Mouse (Mus musculus) midbrain, embryonic 15.5 days (tissue): ENCODE results near the gene Dyrk1b. TPM values are rescaled to one million over a fixed set of nuclear protein-coding genes. Genes with fewer than 3 reads are reported as not detected.
"Not testable (repeated sequence)": the region's sequence is repeated elsewhere in the genome, so short reads cannot be mapped to it uniquely, and the experiment has no call there.

Source experiments
- ATAC-seq: fragments of 200-750 bp; cut with Nextera tagmentation; replicated peaks from 2 replicates; pipeline ENCODE4 v1.8.0; 2017; ENCODE audit warnings: moderate TSS enrichment
- H3K27ac ChIP-seq: fragments of 300-500 bp; sonication (generic); 2 replicates; pipeline ENCODE4 v1.5.1; 2015; ENCODE audit warnings: mild to moderate bottlenecking, inconsistent platforms
- H3K27me3 ChIP-seq: fragments of 300-500 bp; sonication (generic); replicated peaks from 2 replicates; pipeline ENCODE4 v1.6.1; 2015; ENCODE audit warnings: inconsistent platforms
- H3K36me3 ChIP-seq: fragments of 300-500 bp; sonication (generic); replicated peaks from 2 replicates; pipeline ENCODE4 v1.6.1; 2015; ENCODE audit warnings: inconsistent platforms
- H3K4me1 ChIP-seq: fragments of 300-500 bp; sonication (generic); 2 replicates; pipeline ENCODE4 v1.6.1; 2015; ENCODE audit warnings: inconsistent platforms
- H3K4me2 ChIP-seq: fragments of 300-500 bp; sonication (generic); 2 replicates; pipeline ENCODE4 v1.6.1; 2015; ENCODE audit warnings: inconsistent platforms, mild to moderate bottlenecking, moderate library complexity
- H3K4me3 ChIP-seq: fragments of 300-500 bp; sonication (generic); 2 replicates; pipeline ENCODE4 v1.5.1; 2015; ENCODE audit warnings: mild to moderate bottlenecking, inconsistent platforms
- H3K9ac ChIP-seq: fragments of 300-500 bp; sonication (generic); 2 replicates; pipeline ENCODE4 v1.6.1; 2015; ENCODE audit warnings: mild to moderate bottlenecking, inconsistent platforms
- H3K9me3 ChIP-seq: fragments of 300-500 bp; sonication (generic); 2 replicates; pipeline ENCODE4 v1.6.1; 2016; ENCODE audit warnings: inconsistent platforms
- WGBS: fragments of 180-500 bp; shearing (Covaris S2); methylation state at CpG from one replicate; pipeline ENCODE4 v1.1.7; 2015; ENCODE audit warnings: mixed read lengths; 5-methylcytosine and 5-hydroxymethylcytosine counted together
- polyA plus RNA-seq: library from polyadenylated mRNA; unstranded; fragments of >200 nt; fragmentation: Nextera tagmentation; extraction: Ambion mirVana; gene quantifications from 2 replicates; pipeline ENCODE4 v1.2.1, GENCODE M21; 2015

Gene Dyrk1b
- polyA plus RNA-seq, 1 experiment from 2014 or later = 16.3 TPM

DNA sequence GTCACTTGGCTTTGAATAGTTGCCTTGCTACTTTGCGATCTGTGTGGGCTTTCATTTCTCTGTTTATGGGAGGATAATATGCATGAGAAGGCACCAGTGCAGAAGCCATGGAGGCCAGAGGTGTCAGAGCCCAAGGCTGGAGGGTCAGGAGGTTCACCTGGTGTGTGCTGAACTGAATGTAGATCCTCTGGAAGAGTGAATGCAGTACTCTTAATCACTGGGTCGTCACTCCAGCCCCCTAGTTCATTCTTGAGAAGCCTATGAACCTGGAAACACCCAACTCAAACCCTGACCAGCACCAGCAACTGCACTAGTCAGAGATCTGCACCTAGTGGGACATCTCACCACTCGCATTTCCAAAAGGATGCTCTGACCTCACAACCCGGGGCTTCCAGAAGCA, 19.8 kb downstream of the Dyrk1b start:
- WGBS = 82% methylated on average over 4 of the region's 4 CpGs
- Histone ChIP-seq H3K4me1 (no peaks in the 10 kb centered on the region), H3K9me3 (no peaks in the 10 kb centered on the region), H3K27ac (no peak overlapping the region), H3K27me3 (no peaks in the 10 kb centered on the region), H3K36me3 (peaks cover 2% of the 10 kb centered on the region; the same call in 1 of the 2 replicates), H3K9ac (no peak overlapping the region), H3K4me2 (no peak overlapping the region), H3K4me3 (no peak overlapping the region)
- no peak for ATAC-seq

DNA sequence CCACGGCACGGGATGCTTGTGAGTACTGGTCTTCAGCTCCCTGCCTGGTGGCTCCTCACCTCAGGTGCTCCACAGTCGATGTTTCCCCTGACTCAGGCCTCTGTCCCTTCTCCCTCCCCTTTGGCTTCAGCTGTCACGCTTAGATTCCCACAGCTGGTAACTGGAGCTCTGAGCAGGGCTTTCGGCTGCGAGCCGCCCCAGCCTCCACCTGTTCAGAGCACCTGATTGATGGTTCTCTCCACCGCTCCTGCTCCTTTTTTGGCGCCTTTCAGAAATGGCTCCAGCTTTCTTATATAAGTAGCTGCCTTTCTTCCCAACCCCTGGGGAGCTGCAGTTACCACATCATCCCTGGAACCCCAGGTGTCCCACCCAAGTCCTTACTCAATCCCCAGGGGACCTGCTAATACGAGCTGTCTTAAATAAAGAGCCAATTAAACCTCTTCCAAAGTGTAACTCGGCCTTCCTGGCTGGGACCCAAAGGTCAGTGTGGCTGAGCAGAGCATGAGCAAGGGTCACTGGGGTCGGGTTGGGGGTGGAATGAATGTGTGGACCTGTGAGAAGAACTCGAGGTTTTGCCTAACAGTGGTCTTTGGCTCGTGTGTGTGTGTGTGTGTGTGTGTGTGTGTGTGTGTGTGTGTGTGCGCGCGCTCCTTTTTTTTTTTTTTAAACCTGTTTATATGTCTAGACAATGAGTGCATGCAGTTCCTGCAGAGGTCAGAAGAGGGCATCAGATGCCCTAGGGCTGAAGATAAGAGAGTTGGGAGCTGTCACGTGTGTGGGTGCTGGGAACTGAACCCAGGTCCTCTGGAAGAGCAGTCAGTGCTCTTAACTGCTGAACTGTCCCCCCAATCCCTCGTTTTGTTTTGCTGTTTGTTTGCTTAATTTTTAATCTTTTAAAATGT, 24.2 kb downstream of the Dyrk1b start:
- Histone ChIP-seq H3K36me3 (no peaks in the 10 kb centered on the region), H3K9me3 (no peaks in the 10 kb centered on the region), H3K27me3 (no peaks in the 10 kb centered on the region), H3K4me3 (no peak overlapping the region), H3K27ac (no peak overlapping the region), H3K4me1 (peaks cover 2% of the 10 kb centered on the region; the same call in 1 of the 2 replicates), H3K4me2 (no peak overlapping the region), H3K9ac (no peak overlapping the region)
- ATAC-seq = no peak
- WGBS = 63% methylated on average over 17 of the region's 19 CpGs

DNA sequence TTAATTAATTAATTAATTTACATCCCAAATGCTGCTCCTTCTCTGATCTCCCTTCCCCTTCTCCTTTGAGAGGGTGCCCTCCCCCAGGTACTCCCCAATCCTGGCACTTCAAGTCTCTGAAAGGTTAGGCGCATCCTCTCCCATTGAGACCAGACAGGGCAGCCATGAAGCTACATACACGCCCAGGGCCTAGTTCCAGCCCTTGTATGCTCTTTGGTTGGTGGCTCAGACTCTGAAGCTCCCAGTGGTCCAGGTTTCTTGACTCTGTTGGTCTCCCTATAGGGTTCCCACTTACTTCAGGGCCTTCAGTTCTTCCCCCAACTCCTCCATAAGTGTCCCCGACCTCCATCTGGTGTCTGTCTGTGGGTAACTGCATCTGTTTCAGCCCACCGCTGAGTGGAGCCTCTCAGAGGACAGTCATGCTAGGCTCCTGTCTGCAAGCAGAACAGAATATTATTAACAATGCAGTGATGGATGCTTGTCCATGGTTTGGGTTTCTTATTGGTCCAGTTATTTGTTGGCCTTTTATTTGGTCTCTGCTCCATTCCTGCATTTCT, 26.9 kb downstream of the Dyrk1b start:
- H3K36me3 ChIP-seq = no peaks in the 10 kb centered on the region
- no peaks in the 10 kb centered on the region for H3K9me3 ChIP-seq
- peaks cover 4% of the 10 kb centered on the region; the same call in 1 of the 2 replicates for H3K4me1 ChIP-seq
- H3K9ac ChIP-seq = no peak overlapping the region
- H3K27ac ChIP-seq = no peak overlapping the region
- 75% methylated on average over 4 of the region's 4 CpGs for WGBS
- no peaks in the 10 kb centered on the region for H3K27me3 ChIP-seq
- no peak for ATAC-seq
- H3K4me2 ChIP-seq = no peak overlapping the region
- H3K4me3 ChIP-seq = no peak overlapping the region

DNA sequence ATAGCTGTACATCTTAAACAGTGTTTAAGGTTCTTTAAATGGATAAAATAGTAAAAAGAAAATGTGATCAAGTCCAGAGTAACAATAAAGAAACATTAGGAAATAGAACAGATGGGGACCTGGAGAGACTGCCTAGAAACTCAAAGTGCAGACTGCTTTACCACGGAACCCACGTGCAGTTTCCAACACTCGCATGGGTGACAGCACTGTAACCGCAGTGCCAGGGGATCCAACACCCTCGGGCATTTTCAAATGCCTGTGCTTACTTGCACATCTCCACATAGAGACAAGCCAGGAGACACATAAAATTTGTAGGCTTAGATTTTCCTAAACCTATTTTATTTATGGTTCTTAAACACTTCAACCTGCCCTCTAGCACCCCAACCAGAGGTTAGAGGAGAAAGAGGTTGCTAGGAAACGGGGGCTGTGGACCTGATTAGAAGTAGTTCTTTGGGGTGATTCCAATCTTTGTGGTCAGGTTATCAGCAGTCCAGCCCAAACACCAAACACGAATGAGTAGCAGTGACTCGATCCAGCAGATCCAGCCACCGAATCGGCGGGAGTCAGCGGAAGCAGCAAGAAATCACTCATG, 29.2 kb downstream of the Dyrk1b start:
- peak; percentile 14; the same call in 1 of the 2 replicates for ATAC-seq
- H3K27ac ChIP-seq = 0 out of 2 replicates have a peak overlapping the region, but pooled peaks have one; percentile 49
- H3K4me3 ChIP-seq = peak overlapping the region; percentile 31
- H3K4me1 ChIP-seq = peaks cover 4% of the 10 kb centered on the region; the same call in 1 of the 2 replicates
- no peaks in the 10 kb centered on the region for H3K9me3 ChIP-seq
- peak overlapping the region; percentile 54 for H3K4me2 ChIP-seq
- peak overlapping the region; percentile 34 for H3K9ac ChIP-seq
- WGBS = 44% methylated on average over 12 of the region's 12 CpGs
- no peaks in the 10 kb centered on the region for H3K36me3 ChIP-seq
- H3K27me3 ChIP-seq = no peaks in the 10 kb centered on the region

DNA sequence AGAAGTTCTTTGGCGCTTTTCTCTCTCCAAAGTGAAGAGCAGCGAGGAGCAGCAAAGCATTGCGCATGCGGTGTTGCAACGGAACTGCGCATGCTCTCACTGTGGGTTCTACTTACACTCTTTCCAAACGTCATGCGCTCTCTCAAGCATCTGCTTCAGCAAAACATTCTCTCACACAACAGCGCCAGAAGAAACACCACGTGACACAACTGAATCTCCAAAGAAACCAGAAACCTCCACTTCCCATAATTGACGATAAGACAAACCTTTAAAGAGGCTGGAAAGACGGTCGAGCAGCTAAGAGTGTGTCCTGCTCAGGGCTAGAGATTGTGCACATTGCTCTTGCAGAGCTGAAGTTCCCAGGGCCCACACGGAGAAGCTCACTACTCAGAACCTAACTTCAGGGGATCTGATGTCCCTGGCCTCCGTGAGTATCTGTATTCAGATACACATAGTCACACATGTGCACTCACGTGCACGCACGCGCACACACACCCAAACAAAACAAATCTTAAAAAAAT, 29.8 kb downstream of the Dyrk1b start:
- peak overlapping the region; percentile 34; the same call in 1 of the 2 replicates for H3K9ac ChIP-seq
- H3K9me3 ChIP-seq = no peaks in the 10 kb centered on the region
- WGBS = 60% methylated on average over 19 of the region's 19 CpGs
- no peaks in the 10 kb centered on the region for H3K36me3 ChIP-seq
- no peaks in the 10 kb centered on the region for H3K27me3 ChIP-seq
- H3K4me2 ChIP-seq = peak overlapping the region; percentile 54
- H3K27ac ChIP-seq = peak overlapping the region; percentile 53; the same call in 1 of the 2 replicates
- peak; percentile 45; the same call in 1 of the 2 replicates for ATAC-seq
- peak overlapping the region; percentile 31 for H3K4me3 ChIP-seq
- H3K4me1 ChIP-seq = peaks cover 4% of the 10 kb centered on the region; the same call in 1 of the 2 replicates

DNA sequence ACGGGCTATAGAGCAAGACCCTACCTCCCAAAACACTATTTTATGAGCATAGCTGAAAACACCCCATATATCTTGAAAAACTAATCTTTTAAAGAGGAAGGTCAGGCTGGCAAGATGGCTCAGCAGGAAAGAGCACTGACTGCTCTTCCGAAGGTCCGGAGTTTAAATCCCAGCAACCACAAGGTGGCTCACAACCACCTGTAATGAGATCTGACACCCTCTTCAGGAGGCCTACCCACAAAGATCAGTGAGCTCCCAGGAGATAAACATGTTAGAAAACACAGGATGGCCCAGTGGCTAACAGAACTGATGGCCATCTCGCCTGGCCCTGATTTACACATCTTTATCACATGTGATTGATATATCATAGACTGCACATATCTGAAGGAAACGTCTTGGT, 31.5 kb downstream of the Dyrk1b start:
- Histone ChIP-seq H3K4me3 (no peak overlapping the region), H3K4me2 (no peak overlapping the region), H3K4me1 (peaks cover 4% of the 10 kb centered on the region; the same call in 1 of the 2 replicates), H3K9me3 (no peaks in the 10 kb centered on the region), H3K36me3 (no peaks in the 10 kb centered on the region), H3K27ac (no peak overlapping the region), H3K27me3 (no peaks in the 10 kb centered on the region), H3K9ac (no peak overlapping the region)
- 52% methylated on average over 5 of the region's 5 CpGs for WGBS
- no peak for ATAC-seq

DNA sequence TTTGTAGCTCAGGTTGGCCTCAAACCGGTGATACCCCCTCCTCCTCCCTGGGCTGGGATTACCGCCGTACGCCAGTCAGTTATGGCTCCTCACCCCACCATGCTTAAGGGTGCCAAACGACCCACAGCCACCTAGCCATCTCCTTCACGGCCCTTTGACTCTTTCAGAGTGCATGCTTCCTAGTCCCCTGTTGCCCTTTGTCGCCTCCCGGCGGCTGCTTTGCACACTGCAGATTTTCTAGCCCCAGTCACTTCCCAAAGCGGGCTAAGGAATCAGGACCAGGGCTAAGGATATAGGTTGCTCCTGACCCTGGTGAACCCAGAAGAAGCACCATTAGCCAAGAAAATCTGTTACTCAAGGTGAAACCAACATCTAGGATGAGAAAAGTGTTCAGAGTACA, 34.9 kb downstream of the Dyrk1b start:
- Histone ChIP-seq H3K27me3 (no peaks in the 10 kb centered on the region), H3K4me2 (no peak overlapping the region), H3K4me1 (no peaks in the 10 kb centered on the region), H3K36me3 (no peaks in the 10 kb centered on the region), H3K9me3 (no peaks in the 10 kb centered on the region), H3K9ac (no peak overlapping the region), H3K27ac (no peak overlapping the region), H3K4me3 (no peak overlapping the region)
- ATAC-seq = no peak
- WGBS = 44% methylated on average over 10 of the region's 10 CpGs

DNA sequence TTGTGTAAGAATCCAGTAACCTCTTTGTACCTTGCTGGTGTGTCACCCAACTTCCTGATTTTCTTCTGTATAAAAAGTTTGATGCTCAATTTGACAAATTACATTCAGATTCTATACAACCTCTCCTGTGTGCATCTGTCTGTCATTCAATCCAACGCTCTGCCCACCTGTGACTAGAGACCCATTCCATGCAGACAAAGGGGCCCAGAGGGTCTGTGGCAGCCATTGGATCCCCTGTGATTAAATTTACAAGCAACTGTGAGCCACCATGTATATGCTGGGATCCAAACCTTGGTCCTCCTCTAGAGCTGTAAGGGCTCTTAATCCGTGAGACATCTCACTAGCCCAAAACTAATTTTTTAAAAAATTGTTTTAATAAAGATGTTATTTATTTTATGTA, 36.7 kb downstream of the Dyrk1b start:
- H3K27me3 ChIP-seq, H3K4me2 ChIP-seq, H3K4me1 ChIP-seq, ATAC-seq, H3K9me3 ChIP-seq, H3K9ac ChIP-seq, H3K36me3 ChIP-seq, H3K4me3 ChIP-seq, H3K27ac ChIP-seq: not testable (repeated sequence)
- 91% methylated on average over 2 of the region's 2 CpGs for WGBS

DNA sequence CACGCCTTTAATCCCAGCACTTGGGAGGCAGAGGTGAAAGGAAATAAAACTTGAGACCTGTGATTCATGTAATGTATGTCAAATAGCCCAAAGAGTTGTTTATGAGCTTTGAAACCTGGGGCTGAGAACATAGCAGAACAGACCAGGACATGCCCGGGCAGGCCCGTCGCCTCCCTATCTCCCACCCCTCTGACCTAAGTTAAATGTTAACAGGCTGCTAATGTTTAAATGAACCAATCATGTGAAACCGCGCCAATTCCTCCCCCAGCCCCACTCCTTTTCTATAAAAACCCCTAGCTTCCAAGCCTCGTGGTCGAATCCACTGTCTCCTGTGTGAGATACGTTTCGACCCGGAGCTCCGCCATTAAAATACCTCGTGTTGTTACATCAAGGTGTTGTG, 38.5 kb downstream of the Dyrk1b start:
- H3K27ac ChIP-seq, H3K4me3 ChIP-seq, H3K9ac ChIP-seq, H3K4me2 ChIP-seq, ATAC-seq, H3K27me3 ChIP-seq, H3K9me3 ChIP-seq, H3K4me1 ChIP-seq, H3K36me3 ChIP-seq: not testable (repeated sequence)
- WGBS = 91% methylated on average over 13 of the region's 13 CpGs

DNA sequence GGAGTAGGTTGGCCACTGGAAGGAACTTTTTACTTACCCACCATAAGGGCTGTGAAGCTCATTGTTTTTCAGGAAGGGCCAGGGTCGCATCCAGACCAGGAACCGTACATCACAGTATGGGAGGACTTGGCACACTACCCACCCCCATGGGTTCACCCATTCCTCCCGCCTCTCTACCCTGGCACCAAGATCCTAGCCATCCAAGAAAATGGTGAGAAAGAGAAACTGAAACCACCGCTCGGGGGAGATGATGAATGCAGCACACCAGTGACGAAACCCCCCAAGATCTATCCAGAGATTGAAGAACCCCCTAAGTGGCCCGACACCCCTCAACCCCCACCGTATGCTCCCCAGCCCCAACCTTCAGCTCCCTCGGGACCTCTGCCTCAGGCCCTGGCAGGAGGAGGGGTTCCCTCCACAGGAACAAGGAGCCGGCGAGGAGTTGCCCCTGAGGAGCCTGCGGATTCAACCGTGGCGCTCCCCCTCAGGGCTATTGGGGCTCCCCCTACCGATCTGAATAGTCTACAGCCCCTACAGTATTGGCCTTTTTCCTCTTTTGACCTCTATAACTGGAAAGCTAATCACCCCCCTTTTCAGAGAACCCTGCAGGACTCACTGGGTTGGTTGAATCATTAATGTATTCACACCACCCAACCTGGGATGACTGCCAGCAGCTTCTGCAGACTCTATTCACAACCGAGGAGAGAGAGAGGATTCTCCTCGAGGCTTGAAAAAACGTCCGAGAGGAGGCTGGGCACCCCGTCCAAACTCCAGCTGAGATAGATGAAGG, 39.9 kb downstream of the Dyrk1b start:
- not testable (repeated sequence) for ATAC-seq, H3K27ac ChIP-seq, H3K4me1 ChIP-seq, H3K9me3 ChIP-seq, H3K36me3 ChIP-seq, H3K4me3 ChIP-seq, H3K9ac ChIP-seq, H3K27me3 ChIP-seq, H3K4me2 ChIP-seq
- 80% methylated on average over 20 of the region's 20 CpGs for WGBS

DNA sequence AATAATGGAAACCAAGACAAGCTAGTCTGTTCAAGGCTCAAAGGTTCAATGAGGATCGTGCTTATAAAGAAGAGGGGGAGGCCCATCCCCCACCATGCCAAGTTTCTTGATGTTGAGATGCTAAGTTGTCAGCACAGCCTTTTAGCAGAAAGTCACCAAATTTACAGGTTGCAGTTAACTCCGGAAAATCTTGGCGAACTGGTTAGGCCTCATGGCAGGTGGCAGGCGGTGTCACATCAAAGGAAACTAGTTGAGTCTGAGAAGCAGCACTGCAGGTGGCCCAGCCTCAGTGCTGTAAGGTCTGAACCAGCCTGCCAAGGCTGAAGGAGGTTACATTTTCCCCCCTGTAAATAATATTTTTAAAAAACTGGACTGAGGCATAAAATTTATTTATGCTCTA, 47.6 kb downstream of the Dyrk1b start:
- 91% methylated on average over 4 of the region's 4 CpGs for WGBS
- not testable (repeated sequence) for H3K27me3 ChIP-seq, H3K27ac ChIP-seq, H3K9ac ChIP-seq, H3K4me1 ChIP-seq, H3K9me3 ChIP-seq, H3K4me3 ChIP-seq, H3K36me3 ChIP-seq, ATAC-seq, H3K4me2 ChIP-seq

DNA sequence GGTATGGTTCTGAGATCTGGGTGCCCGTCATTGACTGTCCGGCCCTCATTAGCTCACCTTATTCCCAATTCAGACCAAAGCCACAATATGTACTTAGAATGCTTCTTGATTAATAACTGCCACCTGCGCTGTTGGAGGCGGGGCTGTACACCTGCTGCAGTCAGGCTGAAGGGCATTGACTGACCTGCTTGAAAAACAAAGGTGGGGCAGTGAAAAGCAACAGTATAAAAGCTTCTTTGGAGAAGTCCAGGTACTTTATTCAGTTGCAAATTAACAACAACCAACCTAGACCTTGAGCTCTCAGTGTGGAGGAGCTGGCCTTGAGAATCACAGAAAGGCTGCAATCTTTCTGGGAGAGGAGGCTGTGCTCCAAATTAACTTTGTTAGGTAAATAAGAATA, 48.2 kb downstream of the Dyrk1b start:
- not testable (repeated sequence) for H3K9me3 ChIP-seq, H3K4me1 ChIP-seq, ATAC-seq, H3K4me3 ChIP-seq, H3K27me3 ChIP-seq, H3K36me3 ChIP-seq, H3K9ac ChIP-seq, H3K27ac ChIP-seq, H3K4me2 ChIP-seq
- WGBS = 92% methylated on average over 4 of the region's 4 CpGs
